Mouse (Mus musculus) G1E (cell line): ENCODE measurements around the gene Il6st.

Source experiments
- CTCF ChIP-seq: IDR thresholded peaks from 2 replicates; pipeline ENCODE4 v1.5.1; 2012; ENCODE audit warnings: low read depth, low read length, inconsistent platforms, mixed read lengths
- GATA1 ChIP-seq: IDR thresholded peaks from 2 replicates; pipeline ENCODE4 v1.6.1; 2012; ENCODE audit warnings: borderline replicate concordance, low read length, inconsistent platforms, mixed read lengths
- GATA2 ChIP-seq: IDR thresholded peaks from 2 replicates; pipeline ENCODE4 v1.6.1; 2012; ENCODE audit warnings: low read depth, low read length, inconsistent platforms, borderline replicate concordance
- TAL1 ChIP-seq: conservative IDR thresholded peaks from 2 replicates; pipeline ENCODE4 v1.6.1; 2012; ENCODE audit warnings: low read depth, low read length, inconsistent platforms, mixed read lengths

GRCm38 (mm10) chr13:112514546-112514945 lies 50.7 kb downstream of the Il6st start:
- TF ChIP-seq CTCF: no peak
- no peak for TF ChIP-seq GATA2
- TF ChIP-seq TAL1: no peak
- no peak for TF ChIP-seq GATA1
